15 mouse cellular contexts compared by ENCODE assay signal in the genomic region with DNA sequence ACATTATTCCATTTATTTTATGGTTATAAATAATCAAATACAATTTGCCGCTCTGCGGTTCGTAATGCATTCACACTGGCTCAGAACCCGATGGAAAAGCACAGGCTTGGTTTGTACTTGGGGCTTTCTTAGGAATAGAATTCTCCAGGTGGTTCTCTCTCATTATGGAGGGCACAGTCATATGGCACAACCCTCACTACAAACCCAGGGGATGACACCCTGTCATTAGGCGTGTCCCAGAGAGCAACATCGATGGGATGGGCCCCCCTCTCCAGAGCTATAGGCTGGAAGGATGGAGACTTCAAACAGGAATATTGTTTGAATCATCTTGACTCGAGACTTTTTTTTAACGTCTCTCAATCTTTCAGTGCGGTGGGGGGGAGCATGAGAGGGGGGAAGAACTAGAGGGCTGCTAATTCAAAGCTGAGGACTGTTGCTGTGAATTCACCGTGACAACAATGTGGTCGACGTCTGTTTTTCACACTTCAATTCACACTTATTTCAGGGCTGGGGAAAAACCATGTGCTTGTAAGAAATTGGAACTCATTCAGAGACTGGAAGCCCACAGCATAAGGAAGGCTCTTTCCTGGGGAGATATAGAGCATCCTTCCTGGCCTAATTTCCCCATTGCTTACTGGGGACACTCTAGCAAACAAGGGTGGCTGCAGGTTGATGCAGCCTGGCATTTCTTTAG.
"Had no signal": no experiment of that assay in that cellular context is flagged by ENCODE, and none has a peak within 500 bp of the region (broad histone marks: within the 10 kb centered on the region; RNA-seq: fewer than 3 reads in every experiment).

No protein-coding gene starts in this region.

- H3K27me3 ChIP-seq: kidney, embryonic 15.5 days; limb, embryonic 12.5 days; liver, embryonic 13.5 days; lung, embryonic 15.5 days; neural tube, embryonic 15.5 days had no signal

- H3K36me3 ChIP-seq: kidney, embryonic 15.5 days; limb, embryonic 12.5 days; liver, embryonic 13.5 days; lung, embryonic 15.5 days; neural tube, embryonic 15.5 days had no signal

- H3K4me1 ChIP-seq: limb, embryonic 12.5 days; liver, embryonic 13.5 days; neural tube, embryonic 15.5 days had no signal

- H3K9me3 ChIP-seq: kidney, embryonic 15.5 days; limb, embryonic 12.5 days; liver, embryonic 13.5 days; lung, embryonic 15.5 days; neural tube, embryonic 15.5 days had no signal

- H3K4me2 ChIP-seq: kidney, embryonic 15.5 days; limb, embryonic 12.5 days; liver, embryonic 13.5 days; lung, embryonic 15.5 days; neural tube, embryonic 15.5 days had no signal

- H3K27ac ChIP-seq: kidney, embryonic 15.5 days; limb, embryonic 12.5 days; liver, embryonic 13.5 days; lung, embryonic 15.5 days; neural tube, embryonic 15.5 days had no signal

- H3K4me3 ChIP-seq: kidney, embryonic 15.5 days; limb, embryonic 12.5 days; liver, embryonic 13.5 days; lung, embryonic 15.5 days; myocyte; neural tube, embryonic 15.5 days had no signal

- H3K9ac ChIP-seq: kidney, embryonic 15.5 days; limb, embryonic 12.5 days; liver, embryonic 13.5 days; liver, postnatal 0 days; lung, embryonic 15.5 days; neural tube, embryonic 15.5 days had no signal

- DNase-seq: kidney, postnatal 14 days; layer of hippocampus, postnatal 36 days; liver; liver, embryonic 13.5 days; liver, postnatal 0 days; lung, postnatal 14 days; right cerebral cortex, postnatal 4 days; spleen, adult 18-20 months; thymus, adult 18-20 months; thymus, postnatal 14 days had no signal

- ATAC-seq: liver, postnatal 0 days had no signal
